In genomic region chr11:84048411-84048810, GRCm38 (mm10) we compare ENCODE assay signal across 17 mouse cellular contexts. TPM values are rescaled to one million over a fixed set of nuclear protein-coding genes. Genes with fewer than 3 reads are reported as not detected.
DNase-seq lines count a peak whose midpoint lies in the region; ATAC-seq and TF ChIP-seq lines count a peak whose summit lies in the region.
"Had no signal": no experiment of that assay in that cellular context is flagged by ENCODE, and none has a peak within 500 bp of the region (broad histone marks: within the 10 kb centered on the region; RNA-seq: fewer than 3 reads in every experiment).

No protein-coding gene starts in this region.

- 86% methylated on average over 10 of the region's 10 CpGs for WGBS in forebrain, embryonic 10.5 days
- 79% methylated on average over 10 of the region's 10 CpGs for WGBS in forebrain, embryonic 11.5 days

- peaks cover 53% of the 10 kb centered on the region for H3K4me1 ChIP-seq in forebrain, embryonic 10.5 days
- peaks cover 11% of the 10 kb centered on the region for H3K4me1 ChIP-seq in forebrain, embryonic 11.5 days (replicated peaks; ENCODE audit: control insufficient read depth, insufficient read depth, low read length)

- no peak for TF ChIP-seq POLR2A in brain, embryonic 14.5 days (IDR thresholded peaks at IDR 0.05; ENCODE audit: borderline replicate concordance, extremely low read depth, insufficient read depth, insufficient read length, poor library complexity, severe bottlenecking)

- peak overlapping the region; percentile 6; the same call in 1 of the 2 replicates for H3K27ac ChIP-seq in forebrain, embryonic 10.5 days
- H3K27ac ChIP-seq in forebrain, embryonic 11.5 days (ENCODE audit: low read depth, low read length): no peak overlapping the region
- H3K27ac ChIP-seq: heart, embryonic 15.5 days had no signal

- H3K9ac ChIP-seq in forebrain, embryonic 11.5 days (ENCODE audit: low read length): no peak overlapping the region
- H3K9ac ChIP-seq: heart, embryonic 15.5 days; limb, embryonic 15.5 days; liver, postnatal 0 days had no signal

- H3K4me2 ChIP-seq in forebrain, embryonic 11.5 days (ENCODE audit: low read depth, low read length, severe bottlenecking): no peak overlapping the region
- H3K4me2 ChIP-seq: heart, embryonic 15.5 days; limb, embryonic 15.5 days had no signal

- no peak for DNase-seq in forebrain, embryonic 10.5 days (ENCODE audit: extremely low spot score, low spot score)
- no peak for DNase-seq in forebrain, embryonic 11.5 days (ENCODE audit: low spot score)
- peak; percentile 30 for DNase-seq in left cerebral cortex, postnatal 4 days
- no peak for DNase-seq in left cerebral cortex, postnatal 10 days (ENCODE audit: extremely low spot score in 1 of 2, low spot score in 2 of 2)
- peak; percentile 82 for DNase-seq in brain, embryonic 14.5 days (ENCODE audit: low read depth)
- peak; percentile 12 for DNase-seq in mesoderm, embryonic 11.5 days (ENCODE audit: low read depth, low spot score)
- no peak for DNase-seq in heart, adult 8-10 months (ENCODE audit: low spot score)
- no peak for DNase-seq in cerebellum, adult 18-20 months
- DNase-seq: cerebellum, adult 11 months; kidney, adult 11 months; kidney, postnatal 25 days; liver, postnatal 0 days; lung, postnatal 4 days; right cerebral cortex, postnatal 25 days had no signal

- ATAC-seq in forebrain, embryonic 11.5 days (replicated peaks; ENCODE audit: low FRiP score): no peak
- ATAC-seq: liver, postnatal 0 days had no signal

- no peaks in the 10 kb centered on the region for H3K9me3 ChIP-seq in forebrain, embryonic 10.5 days
- no peaks in the 10 kb centered on the region for H3K9me3 ChIP-seq in forebrain, embryonic 11.5 days (ENCODE audit: control insufficient read depth, low read length)
- H3K9me3 ChIP-seq: heart, embryonic 15.5 days; hindbrain, embryonic 10.5 days; limb, embryonic 15.5 days had no signal

- intact Hi-C loops in left cerebral cortex, postnatal 4 days (cut with DNase I): no loop called here
- intact Hi-C loops in left cerebral cortex, postnatal 10 days (cut with DNase I): no loop called here

- H3K27me3 ChIP-seq in forebrain, embryonic 10.5 days (ENCODE audit: poor library complexity, severe bottlenecking): no peaks in the 10 kb centered on the region
- H3K27me3 ChIP-seq in forebrain, embryonic 11.5 days (ENCODE audit: control insufficient read depth, insufficient read depth, low read length): no peaks in the 10 kb centered on the region
- H3K27me3 ChIP-seq: limb, embryonic 15.5 days had no signal

- H3K4me3 ChIP-seq in forebrain, embryonic 10.5 days: no peak overlapping the region
- no peak overlapping the region for H3K4me3 ChIP-seq in forebrain, embryonic 11.5 days (ENCODE audit: low read depth, low read length)
- H3K4me3 ChIP-seq: heart, embryonic 15.5 days; hindbrain, embryonic 10.5 days; limb, embryonic 15.5 days had no signal

- no peak for TF ChIP-seq CTCF in brain, embryonic 14.5 days (IDR thresholded peaks at IDR 0.05; ENCODE audit: borderline replicate concordance, extremely low read depth, insufficient read depth, insufficient read length)

- H3K36me3 ChIP-seq in forebrain, embryonic 10.5 days (replicated peaks): no peaks in the 10 kb centered on the region; the same call in 1 of the 2 replicates
- H3K36me3 ChIP-seq in forebrain, embryonic 11.5 days (ENCODE audit: control insufficient read depth, insufficient read depth, low read length): no peaks in the 10 kb centered on the region
- H3K36me3 ChIP-seq: heart, embryonic 15.5 days; hindbrain, embryonic 10.5 days had no signal

RNA-seq across cellular contexts. Expression of gene Dusp14, which starts 20.6 kb away (rescaled TPM):
- 12.0 and 12.5 TPM in 2 replicates for polyA plus RNA-seq in forebrain, embryonic 10.5 days (2016; fragmentation: Nextera tagmentation; extraction: Ambion mirVana)
- 12.8 and 17.8 TPM in 2 replicates for polyA plus RNA-seq in forebrain, embryonic 11.5 days (2014; fragmentation: Nextera tagmentation; extraction: Ambion mirVana)
- 1 to 10 TPM; 6.3 to 7.1 TPM for total RNA-seq in left cerebral cortex, postnatal 4 days (2021)
- 10 to 100 TPM; 28.2 to 29.4 TPM for total RNA-seq in left cerebral cortex, postnatal 10 days (2021)
- 11.6 and 25.1 TPM in 2 replicates for polyA plus RNA-seq in brain, embryonic 14.5 days (2012; rRNA removed)
- total RNA-seq in heart, adult 8-10 months (2022): under 1 TPM in 3 of 4 experiments, not detected in 1; 0.50 to 0.80 (median 0.78) TPM

Comparison
In these comparisons a context has a peak if more than half of its experiments do, and no peak if none do; other contexts are left out.
1. DNase-seq: peak in left cerebral cortex, postnatal 4 days (single experiment), brain, embryonic 14.5 days (single experiment) and mesoderm, embryonic 11.5 days (single experiment); none in forebrain, embryonic 10.5 days (single experiment), forebrain, embryonic 11.5 days (single experiment), left cerebral cortex, postnatal 10 days (0 of 2), heart, adult 8-10 months (single experiment) and cerebellum, adult 18-20 months (0 of 2).
2. RNA of gene Dusp14, which starts 20.6 kb away (total RNA-seq): 28.2 to 29.4 TPM in left cerebral cortex, postnatal 10 days and 6.3 to 7.1 TPM in left cerebral cortex, postnatal 4 days; 0.50 to 0.80 TPM in heart, adult 8-10 months; every median in the first group is over 4 times any median in the second.